Comparison of ENCODE assay signal across 11 mouse cellular contexts in the genomic region with DNA sequence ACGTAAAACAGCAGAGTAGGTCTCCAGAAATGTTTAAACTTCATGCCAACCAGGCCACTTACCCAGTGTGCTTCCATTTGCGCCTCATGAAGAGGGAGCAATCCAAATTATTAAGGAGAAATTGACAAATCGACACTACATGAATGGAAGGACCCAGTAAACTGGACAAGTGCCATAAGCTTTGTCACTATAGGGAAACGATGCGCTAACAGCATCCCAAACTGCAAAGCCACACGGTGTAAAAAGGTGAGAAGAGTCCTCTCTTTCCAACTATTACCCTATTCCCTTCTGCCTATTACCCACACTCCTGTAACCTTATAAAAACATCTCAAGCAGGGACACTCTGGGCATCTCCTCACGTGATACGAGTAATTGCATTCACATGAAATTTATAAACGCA. TPM values are rescaled to one million over a fixed set of nuclear protein-coding genes. Genes with fewer than 3 reads are reported as not detected.
DNase-seq lines count a peak whose midpoint lies in the region; ATAC-seq and TF ChIP-seq lines count a peak whose summit lies in the region.
"Had no signal": no experiment of that assay in that cellular context is flagged by ENCODE, and none has a peak within 500 bp of the region (broad histone marks: within the 10 kb centered on the region; RNA-seq: fewer than 3 reads in every experiment).

No protein-coding gene starts in this region.

- H3K9ac ChIP-seq in heart, adult 2 months (ENCODE audit: low read depth, low read length), result no peak overlapping the region
- no peak overlapping the region for H3K9ac ChIP-seq in embryonic facial prominence, embryonic 13.5 days

- H3K27ac ChIP-seq in heart, adult 2 months, result peak overlapping the region; percentile 77
- H3K27ac ChIP-seq in layer of hippocampus, adult 2 months, result peak overlapping the region; percentile 95
- peak overlapping the region; percentile 93 for H3K27ac ChIP-seq in embryonic facial prominence, embryonic 13.5 days

- no peak for TF ChIP-seq EP300 in heart, adult 2 months (IDR thresholded peaks at IDR 0.05; ENCODE audit: insufficient read depth, low read depth, low read length)

- no peak for TF ChIP-seq CTCF in heart, adult 2 months (IDR thresholded peaks at IDR 0.05)
- no peak for TF ChIP-seq CTCF in layer of hippocampus, adult 2 months (conservative IDR thresholded peaks at IDR 0.05)
- TF ChIP-seq CTCF in E14TG2a.4 (conservative IDR thresholded peaks at IDR 0.05; ENCODE audit: low read length), result no peak

- H3K36me3 ChIP-seq in heart, adult 2 months (ENCODE audit: control insufficient read depth, insufficient read depth, low read length), result no peaks in the 10 kb centered on the region; the same call in 1 of the 2 replicates
- H3K36me3 ChIP-seq in E14TG2a.4 (ENCODE audit: insufficient read depth, low read length), result no peaks in the 10 kb centered on the region
- H3K36me3 ChIP-seq in embryonic facial prominence, embryonic 13.5 days, result no peaks in the 10 kb centered on the region
- H3K36me3 ChIP-seq: hindbrain, embryonic 15.5 days had no signal

- peak overlapping the region; percentile 63; the same call in 1 of the 2 replicates for H3K4me2 ChIP-seq in embryonic facial prominence, embryonic 13.5 days

- H3K9me3 ChIP-seq in E14TG2a.4 (ENCODE audit: low read length), result peaks cover 3% of the 10 kb centered on the region; the same call in 1 of the 2 replicates
- H3K9me3 ChIP-seq in embryonic facial prominence, embryonic 13.5 days, result no peaks in the 10 kb centered on the region
- H3K9me3 ChIP-seq: hindbrain, embryonic 15.5 days had no signal

- no peaks in the 10 kb centered on the region; the same call in 1 of the 2 replicates for H3K79me2 ChIP-seq in heart, adult 2 months (replicated peaks; ENCODE audit: control insufficient read depth, insufficient read depth, low read length)

- H3K4me3 ChIP-seq in heart, adult 2 months, result no peak overlapping the region
- peak overlapping the region; percentile 75; the same call in 1 of the 2 replicates for H3K4me3 ChIP-seq in layer of hippocampus, adult 2 months
- H3K4me3 ChIP-seq in E14TG2a.4 (replicated peaks; ENCODE audit: low read length), result 0 out of 2 replicates have a peak overlapping the region, but pooled peaks have one; percentile 82
- no peak overlapping the region for H3K4me3 ChIP-seq in embryonic facial prominence, embryonic 13.5 days

- 79% methylated on average over 9 of the region's 9 CpGs for whole genome bisulfite sequencing in heart, adult 2 months
- WGBS in embryonic facial prominence, embryonic 13.5 days, result 83% methylated on average over 9 of the region's 9 CpGs

- TF ChIP-seq POLR2A in heart, adult 2 months (IDR thresholded peaks at IDR 0.05; ENCODE audit: insufficient read depth, low read depth, low read length), result no peak

- no peaks in the 10 kb centered on the region for H3K27me3 ChIP-seq in heart, adult 2 months (ENCODE audit: control insufficient read depth, insufficient read depth, low read length)
- H3K27me3 ChIP-seq in E14TG2a.4 (ENCODE audit: insufficient read depth, low read length), result no peaks in the 10 kb centered on the region
- no peaks in the 10 kb centered on the region for H3K27me3 ChIP-seq in embryonic facial prominence, embryonic 13.5 days
- H3K27me3 ChIP-seq: hindbrain, embryonic 15.5 days had no signal

- peaks cover 9% of the 10 kb centered on the region for H3K4me1 ChIP-seq in heart, adult 2 months (ENCODE audit: control insufficient read depth, insufficient read depth, low read length)
- peaks cover 48% of the 10 kb centered on the region for H3K4me1 ChIP-seq in E14TG2a.4 (replicated peaks; ENCODE audit: low read depth, low read length)
- peaks cover 24% of the 10 kb centered on the region for H3K4me1 ChIP-seq in embryonic facial prominence, embryonic 13.5 days

- no peak for DNase-seq in heart, adult 2 months
- no peak for DNase-seq in heart, postnatal 14 days
- DNase-seq in layer of hippocampus, adult 2 months (ENCODE audit: low spot score in 2 of 2), result no peak
- no peak for DNase-seq in layer of hippocampus, postnatal 10 days (ENCODE audit: low spot score in 2 of 2)
- no peak for DNase-seq in ovary, postnatal 10 days (ENCODE audit: low spot score)
- no peak for DNase-seq in retina, postnatal 1 day
- DNase-seq: left cerebral cortex, postnatal 4 days; right cerebral cortex, adult 18-20 months had no signal

- no peak for ATAC-seq in embryonic facial prominence, embryonic 13.5 days (ENCODE audit: insufficient number of reproducible peaks, insufficient read depth, low FRiP score, low TSS enrichment, low read depth)

- intact Hi-C loops in heart, adult 2 months (cut with DNase I), result no loop called here
- intact Hi-C loops in heart, postnatal 14 days (cut with DNase I), result loop anchor here (2.0 to 5.0 kb wide), 2 partner anchors 36 to 65 kb away; no protein-coding TSS in a partner anchor

RNA-seq across cellular contexts. Expression of a gene that starts 11.8 kb away (rescaled TPM):
- 10 to 100 TPM; 56.2 to 59.1 TPM for total RNA-seq in heart, adult 2 months (2021)
- 17.2 and 31.1 TPM in 2 replicates for polyA plus RNA-seq in heart, adult 2 months (2012; rRNA removed)
- 10 to 100 TPM; 47.5 to 60.7 TPM for total RNA-seq in heart, postnatal 14 days (2021)
- 10 to 100 TPM; 53.2 to 57.8 TPM for total RNA-seq in layer of hippocampus, adult 2 months (2021)
- 10 to 100 TPM; 70.6 to 73.8 TPM for total RNA-seq in layer of hippocampus, postnatal 10 days (2021)
- polyA plus RNA-seq in embryonic facial prominence, embryonic 13.5 days (2015; fragmentation: Nextera tagmentation; extraction: Ambion mirVana), result 19.8 TPM in 2 replicates

Comparison
In these comparisons a context has a peak if more than half of its experiments do, and no peak if none do; other contexts are left out.
1. H3K4me3 ChIP-seq: peak in layer of hippocampus, adult 2 months (single experiment) and E14TG2a.4 (single experiment); none in heart, adult 2 months (single experiment) and embryonic facial prominence, embryonic 13.5 days (single experiment).
2. Peak in every context shown above with its lines, with median percentiles within 50 percentile points of each other: H3K27ac ChIP-seq.